Mouse (Mus musculus): Measurements from ENCODE around the gene Ifitm1. TPM values are rescaled to one million over a fixed set of nuclear protein-coding genes. Genes with fewer than 3 reads are reported as not detected.

The Ifitm1 gene
- polyA plus RNA-seq, 1 experiment from 2014 or later, result 5.6 TPM

- no peak overlapping the region; the same call in 1 of the 2 replicates for H3K4me3 ChIP-seq (ENCODE audit: low read depth, low read length)
- H3K27ac ChIP-seq (ENCODE audit: low read depth, low read length), result no peak overlapping the region
- no peaks in the 10 kb centered on the region for H3K9me3 ChIP-seq (ENCODE audit: control insufficient read depth, low read length)
- no peaks in the 10 kb centered on the region for H3K36me3 ChIP-seq (ENCODE audit: control insufficient read depth, insufficient read depth, low read length)
- DNase-seq (ENCODE audit: low spot score) (no peak), ATAC-seq (replicated peaks; ENCODE audit: low FRiP score) (no peak)
- 0 out of 2 replicates have a peak, but pooled peaks cover 2% of the 10 kb centered on the region for H3K27me3 ChIP-seq (ENCODE audit: control insufficient read depth, insufficient read depth, low read length)
- H3K9ac ChIP-seq (ENCODE audit: low read length), result no peak overlapping the region
- WGBS, result 70% methylated on average over 15 of the region's 15 CpGs
- peaks cover 10% of the 10 kb centered on the region; the same call in 1 of the 2 replicates for H3K4me1 ChIP-seq (replicated peaks; ENCODE audit: control insufficient read depth, insufficient read depth, low read length)
- peak overlapping the region; percentile 50; the same call in 1 of the 2 replicates for H3K4me2 ChIP-seq (ENCODE audit: low read depth, low read length, severe bottlenecking)
These were observed 13.0 kb upstream of the Ifitm1 start for GRCm38 (mm10) chr7:140953800-140954732.

DNA sequence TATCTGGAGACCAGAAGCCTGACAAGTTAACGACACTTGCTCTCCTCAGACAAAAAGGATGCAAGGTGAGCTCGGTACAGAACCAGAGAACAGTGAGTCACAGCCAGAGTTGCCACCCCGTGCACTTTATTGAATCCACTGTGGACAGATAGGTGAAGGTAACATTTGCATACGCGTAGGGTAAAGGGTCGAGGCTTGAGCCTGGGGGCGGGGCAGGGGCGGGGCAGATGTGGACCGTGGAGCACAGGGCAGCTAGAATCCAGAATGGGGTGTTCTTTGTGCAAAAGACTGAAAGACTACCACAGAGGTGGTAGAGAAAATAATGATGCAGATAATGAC is 12.3 kb upstream of the Ifitm1 start:
- Histone ChIP-seq H3K27me3 (ENCODE audit: control insufficient read depth, insufficient read depth, low read length) (0 out of 2 replicates have a peak, but pooled peaks cover 2% of the 10 kb centered on the region), H3K9ac (ENCODE audit: low read length) (no peak overlapping the region), H3K4me1 (replicated peaks; ENCODE audit: control insufficient read depth, insufficient read depth, low read length) (peaks cover 13% of the 10 kb centered on the region; the same call in 1 of the 2 replicates), H3K4me3 (ENCODE audit: low read depth, low read length) (peak overlapping the region; percentile 28), H3K36me3 (ENCODE audit: control insufficient read depth, insufficient read depth, low read length) (no peaks in the 10 kb centered on the region), H3K9me3 (ENCODE audit: control insufficient read depth, low read length) (no peaks in the 10 kb centered on the region), H3K27ac (ENCODE audit: low read depth, low read length) (no peak overlapping the region), H3K4me2 (ENCODE audit: low read depth, low read length, severe bottlenecking) (peak overlapping the region; percentile 50)
- ATAC-seq (replicated peaks; ENCODE audit: low FRiP score) (no peak), DNase-seq (ENCODE audit: low spot score) (no peak)
- WGBS, result 10% methylated on average over 9 of the region's 9 CpGs

DNA sequence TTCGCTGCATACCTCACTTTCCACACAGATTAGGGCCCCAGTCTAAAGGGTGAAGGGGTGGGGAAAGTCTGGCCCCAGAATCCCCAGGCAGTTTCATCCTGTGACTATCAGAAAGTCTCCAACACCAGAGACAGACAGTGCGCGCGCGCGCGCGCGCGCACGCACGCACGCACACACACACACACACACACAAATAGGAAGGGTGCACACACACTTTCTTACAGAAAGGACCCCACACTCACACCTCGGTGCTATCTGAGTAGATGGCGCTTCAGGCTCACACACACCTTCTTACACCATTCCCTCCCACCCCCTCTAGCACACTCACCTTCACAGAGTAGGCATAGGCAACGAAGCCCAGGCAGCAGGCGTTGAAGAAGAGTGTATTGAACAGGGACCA is 11.7 kb upstream of the Ifitm1 start:
- ATAC-seq (replicated peaks; ENCODE audit: low FRiP score), result no peak
- DNase-seq (ENCODE audit: low spot score), result no peak
- H3K9me3 ChIP-seq (ENCODE audit: control insufficient read depth, low read length), result no peaks in the 10 kb centered on the region
- H3K4me3 ChIP-seq (ENCODE audit: low read depth, low read length), result peak overlapping the region; percentile 28
- peak overlapping the region; percentile 47; the same call in 1 of the 2 replicates for H3K9ac ChIP-seq (ENCODE audit: low read length)
- H3K27ac ChIP-seq (ENCODE audit: low read depth, low read length), result 0 out of 2 replicates have a peak overlapping the region, but pooled peaks have one; percentile 18
- H3K27me3 ChIP-seq (ENCODE audit: control insufficient read depth, insufficient read depth, low read length), result 0 out of 2 replicates have a peak, but pooled peaks cover 2% of the 10 kb centered on the region
- H3K36me3 ChIP-seq (ENCODE audit: control insufficient read depth, insufficient read depth, low read length), result no peaks in the 10 kb centered on the region
- peak overlapping the region; percentile 50 for H3K4me2 ChIP-seq (ENCODE audit: low read depth, low read length, severe bottlenecking)
- H3K4me1 ChIP-seq (replicated peaks; ENCODE audit: control insufficient read depth, insufficient read depth, low read length), result peaks cover 12% of the 10 kb centered on the region; the same call in 1 of the 2 replicates
- 10% methylated on average over 17 of the region's 17 CpGs for WGBS

- Histone ChIP-seq H3K27me3 (ENCODE audit: control insufficient read depth, insufficient read depth, low read length) (0 out of 2 replicates have a peak, but pooled peaks cover 2% of the 10 kb centered on the region), H3K4me2 (ENCODE audit: low read depth, low read length, severe bottlenecking) (peak within 1 kb of the TSS; percentile 50), H3K36me3 (ENCODE audit: control insufficient read depth, insufficient read depth, low read length) (no peaks in the 10 kb centered on the region), H3K4me1 (replicated peaks; ENCODE audit: control insufficient read depth, insufficient read depth, low read length) (0 out of 2 replicates have a peak, but pooled peaks cover 7% of the 10 kb centered on the region), H3K9me3 (ENCODE audit: control insufficient read depth, low read length) (no peaks in the 10 kb centered on the region), H3K9ac (ENCODE audit: low read length) (peak within 1 kb of the TSS; percentile 47; the same call in 1 of the 2 replicates), H3K4me3 (ENCODE audit: low read depth, low read length) (peak within 1 kb of the TSS; percentile 28), H3K27ac (ENCODE audit: low read depth, low read length) (0 out of 2 replicates have a peak within 1 kb of the TSS, but pooled peaks have one; percentile 18)
- peak; percentile 49 for ATAC-seq (replicated peaks; ENCODE audit: low FRiP score)
- WGBS, result 27% methylated on average over 11 of the region's 11 CpGs
- DNase-seq (ENCODE audit: low spot score), result no peak
These were observed 11.1 kb upstream of the Ifitm1 start, which contains the start of the genes Gm45717 and Ifitm2 for GRCm38 (mm10) chr7:140955758-140956555. Gene Gm45717 (minus strand): TSS chr7:140955937. Gene Ifitm2 (minus strand): TSS chr7:140955987.

GRCm38 (mm10) chr7:140956556-140956869 is 10.5 kb upstream of the Ifitm1 start:
- H3K4me2 ChIP-seq (ENCODE audit: low read depth, low read length, severe bottlenecking), result no peak overlapping the region
- no peak overlapping the region for H3K27ac ChIP-seq (ENCODE audit: low read depth, low read length)
- H3K9ac ChIP-seq (ENCODE audit: low read length), result no peak overlapping the region
- H3K4me1 ChIP-seq (replicated peaks; ENCODE audit: control insufficient read depth, insufficient read depth, low read length), result 0 out of 2 replicates have a peak, but pooled peaks cover 5% of the 10 kb centered on the region
- DNase-seq (ENCODE audit: low spot score) (no peak), ATAC-seq (replicated peaks; ENCODE audit: low FRiP score) (no peak)
- H3K4me3 ChIP-seq (ENCODE audit: low read depth, low read length), result no peak overlapping the region
- H3K27me3 ChIP-seq (ENCODE audit: control insufficient read depth, insufficient read depth, low read length), result 0 out of 2 replicates have a peak, but pooled peaks cover 2% of the 10 kb centered on the region
- 58% methylated on average over 6 of the region's 6 CpGs for WGBS
- no peaks in the 10 kb centered on the region for H3K36me3 ChIP-seq (ENCODE audit: control insufficient read depth, insufficient read depth, low read length)
- no peaks in the 10 kb centered on the region for H3K9me3 ChIP-seq (ENCODE audit: control insufficient read depth, low read length)

DNA sequence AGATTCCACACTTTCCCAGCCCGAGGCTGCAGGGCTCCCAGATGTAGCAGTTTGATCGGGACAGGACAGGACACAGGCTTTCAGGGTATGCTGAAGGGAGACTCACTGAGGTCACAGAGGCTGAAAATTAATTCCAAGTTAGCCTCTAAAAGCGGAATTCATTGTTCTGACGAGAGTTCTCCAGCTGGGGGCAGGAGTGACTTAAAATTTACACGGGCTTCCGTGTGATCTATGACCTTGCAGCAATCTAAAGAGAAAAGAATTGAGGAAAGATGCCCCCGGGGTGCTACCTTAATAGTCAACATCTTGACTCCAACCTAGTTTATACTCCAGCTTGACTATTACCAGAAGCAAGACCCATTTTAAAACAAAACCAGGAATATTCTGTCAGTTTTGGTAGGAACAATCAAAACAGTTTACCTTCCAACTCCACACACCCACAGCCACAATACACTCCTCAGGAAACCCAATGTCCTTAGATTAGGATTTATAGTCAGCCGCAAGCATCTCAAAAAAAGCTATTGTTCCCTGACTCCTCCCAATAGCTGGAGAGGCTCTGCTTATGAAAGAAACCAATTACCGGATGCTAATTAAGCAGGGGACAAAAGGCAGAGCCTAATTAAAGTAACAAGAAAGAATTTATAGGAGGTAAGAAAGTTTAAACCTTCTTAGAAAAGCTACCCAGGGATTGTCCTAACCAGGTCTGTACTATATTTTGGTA is 7.7 kb upstream of the Ifitm1 start:
- Histone ChIP-seq H3K27ac (ENCODE audit: low read depth, low read length) (no peak overlapping the region), H3K9me3 (ENCODE audit: control insufficient read depth, low read length) (no peaks in the 10 kb centered on the region), H3K4me1 (replicated peaks; ENCODE audit: control insufficient read depth, insufficient read depth, low read length) (0 out of 2 replicates have a peak, but pooled peaks cover 5% of the 10 kb centered on the region), H3K4me3 (ENCODE audit: low read depth, low read length) (no peak overlapping the region), H3K9ac (ENCODE audit: low read length) (no peak overlapping the region), H3K4me2 (ENCODE audit: low read depth, low read length, severe bottlenecking) (no peak overlapping the region), H3K36me3 (ENCODE audit: control insufficient read depth, insufficient read depth, low read length) (no peaks in the 10 kb centered on the region), H3K27me3 (ENCODE audit: control insufficient read depth, insufficient read depth, low read length) (0 out of 2 replicates have a peak, but pooled peaks cover 2% of the 10 kb centered on the region)
- DNase-seq (ENCODE audit: low spot score), result no peak
- peak; percentile 38; the same call in 1 of the 2 replicates for ATAC-seq (replicated peaks; ENCODE audit: low FRiP score)
- 1% methylated on average over 9 of the region's 9 CpGs for WGBS

GRCm38 (mm10) chr7:140960026-140960425 is 7.0 kb upstream of the Ifitm1 start:
- H3K9ac ChIP-seq (ENCODE audit: low read length), result no peak overlapping the region
- no peak overlapping the region for H3K4me3 ChIP-seq (ENCODE audit: low read depth, low read length)
- no peaks in the 10 kb centered on the region for H3K36me3 ChIP-seq (ENCODE audit: control insufficient read depth, insufficient read depth, low read length)
- 0 out of 2 replicates have a peak, but pooled peaks cover 5% of the 10 kb centered on the region for H3K4me1 ChIP-seq (replicated peaks; ENCODE audit: control insufficient read depth, insufficient read depth, low read length)
- H3K27ac ChIP-seq (ENCODE audit: low read depth, low read length), result no peak overlapping the region
- H3K9me3 ChIP-seq (ENCODE audit: control insufficient read depth, low read length), result no peaks in the 10 kb centered on the region
- H3K4me2 ChIP-seq (ENCODE audit: low read depth, low read length, severe bottlenecking), result no peak overlapping the region
- 36% methylated on average over 5 of the region's 5 CpGs for WGBS
- no peak for DNase-seq (ENCODE audit: low spot score)
- ATAC-seq (replicated peaks; ENCODE audit: low FRiP score), result no peak
- H3K27me3 ChIP-seq (ENCODE audit: control insufficient read depth, insufficient read depth, low read length), result 0 out of 2 replicates have a peak, but pooled peaks cover 2% of the 10 kb centered on the region
